Mouse (Mus musculus) thymus, postnatal 10 days (tissue): Measurements from ENCODE around the gene Tsen2.

Experiments
- DNase-seq, 2 experiments: peaks; one replicate each; pipeline ENCODE4 v3.0.0; 2021; ENCODE audit warnings: low spot score in 2 of 2

Tsen2 gene

DNA sequence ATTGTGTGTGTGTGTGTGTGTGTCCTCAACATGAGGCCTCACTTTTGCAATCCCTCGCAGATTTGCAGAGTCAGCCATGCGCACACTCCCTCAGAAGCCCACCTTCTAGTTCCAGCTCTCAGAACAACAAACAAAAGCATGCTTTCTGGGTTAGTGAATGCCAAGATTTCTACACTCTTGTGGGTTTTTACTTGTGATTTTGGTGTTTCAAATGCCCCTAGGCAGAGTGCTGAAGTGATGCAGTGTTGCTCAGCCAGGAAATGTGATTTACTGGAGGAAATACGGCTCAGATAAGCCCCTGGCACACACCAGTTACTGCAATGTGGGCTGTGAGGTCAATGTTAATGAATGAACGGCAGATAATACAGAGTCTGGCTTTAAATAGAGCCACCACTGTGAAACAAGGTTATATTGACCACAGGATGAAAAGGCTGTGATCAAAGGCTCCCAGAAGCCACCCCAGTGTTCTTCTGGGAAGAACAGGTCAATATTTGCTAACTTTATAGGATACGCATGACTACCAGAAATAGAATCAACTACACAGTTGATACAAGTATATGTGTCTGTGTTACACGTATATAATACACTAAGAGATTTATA, 2.7 kb upstream of the Tsen2 start:
- no peak for DNase-seq

DNA sequence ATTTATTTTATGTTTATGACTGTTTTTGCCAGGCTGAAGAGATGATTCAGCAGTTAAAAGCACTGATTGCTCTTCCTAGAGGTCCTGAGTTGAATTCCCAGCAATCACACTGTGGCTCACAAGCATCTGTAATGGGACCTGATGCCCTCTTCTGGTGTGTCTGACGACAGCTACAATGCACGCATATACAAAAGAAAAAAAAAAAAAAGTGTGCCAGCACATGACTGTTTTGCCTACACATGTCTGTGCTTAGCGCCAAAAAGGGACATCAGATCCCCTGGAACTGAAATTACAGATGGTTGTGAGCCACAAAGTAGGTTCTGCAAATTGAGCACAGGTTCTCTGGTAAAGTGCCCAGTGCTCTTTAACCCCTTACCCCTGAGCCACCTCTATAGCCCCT, 2.1 kb upstream of the Tsen2 start:
- no peak for DNase-seq

DNA sequence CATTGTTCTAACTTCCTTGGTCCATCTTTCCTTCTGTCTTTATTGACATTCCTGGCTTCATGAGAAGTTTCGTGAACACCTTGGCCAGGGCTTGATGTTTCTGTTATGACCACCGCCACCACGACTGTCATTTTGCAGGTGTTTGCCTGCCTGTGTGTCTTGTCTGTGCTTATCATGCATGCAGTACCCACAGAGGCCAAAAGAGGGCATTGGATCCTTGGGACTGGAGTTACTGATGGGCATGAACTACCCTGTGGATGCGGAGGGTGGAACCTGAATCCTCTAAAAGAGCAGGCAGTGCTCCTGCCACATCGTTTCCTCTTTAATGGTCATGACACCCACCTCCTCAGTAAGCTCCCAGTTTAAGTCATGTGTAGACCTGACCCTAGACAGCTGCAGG, 1.8 kb downstream of the Tsen2 start:
- peak; percentile 37 to 58 for DNase-seq

DNA sequence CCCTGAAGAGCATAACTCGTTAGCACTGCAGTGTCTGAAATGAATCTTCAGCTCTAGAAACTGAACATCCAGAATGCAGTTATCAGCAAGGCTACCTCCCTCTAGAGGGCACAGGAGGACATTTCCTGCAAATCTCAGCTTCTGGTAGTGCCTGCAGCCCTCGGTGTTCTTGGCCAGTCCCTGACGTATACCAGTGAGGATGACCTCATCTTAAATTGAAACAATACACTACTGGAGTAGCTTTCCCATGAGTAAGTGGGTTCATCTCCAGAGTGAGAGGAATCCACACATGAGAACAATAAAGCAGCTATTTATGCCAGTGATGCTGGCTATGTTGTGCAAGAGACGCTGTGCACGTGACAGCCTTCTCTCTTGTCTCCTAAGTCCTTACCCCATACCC, 11.0 kb downstream of the Tsen2 start:
- no peak for DNase-seq

DNA sequence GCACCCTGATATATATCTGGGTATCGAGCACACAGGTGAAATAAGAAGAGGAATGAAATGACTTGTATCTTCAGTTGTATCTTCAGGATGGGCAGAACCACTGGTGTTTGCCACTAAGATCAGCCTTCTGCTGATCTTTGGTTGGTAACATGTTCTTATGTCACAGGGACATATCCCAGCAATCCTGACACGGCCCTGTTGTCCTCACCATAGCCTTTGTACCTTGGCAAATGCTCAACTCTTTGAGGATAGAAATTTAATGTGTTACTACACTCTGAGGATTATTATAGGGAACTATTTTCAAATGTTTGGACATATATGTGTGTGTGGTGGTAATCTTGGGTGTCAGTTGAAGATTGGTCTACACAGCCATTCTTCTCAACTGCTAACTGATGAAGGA, 13.7 kb downstream of the Tsen2 start:
- DNase-seq, result no peak

DNA sequence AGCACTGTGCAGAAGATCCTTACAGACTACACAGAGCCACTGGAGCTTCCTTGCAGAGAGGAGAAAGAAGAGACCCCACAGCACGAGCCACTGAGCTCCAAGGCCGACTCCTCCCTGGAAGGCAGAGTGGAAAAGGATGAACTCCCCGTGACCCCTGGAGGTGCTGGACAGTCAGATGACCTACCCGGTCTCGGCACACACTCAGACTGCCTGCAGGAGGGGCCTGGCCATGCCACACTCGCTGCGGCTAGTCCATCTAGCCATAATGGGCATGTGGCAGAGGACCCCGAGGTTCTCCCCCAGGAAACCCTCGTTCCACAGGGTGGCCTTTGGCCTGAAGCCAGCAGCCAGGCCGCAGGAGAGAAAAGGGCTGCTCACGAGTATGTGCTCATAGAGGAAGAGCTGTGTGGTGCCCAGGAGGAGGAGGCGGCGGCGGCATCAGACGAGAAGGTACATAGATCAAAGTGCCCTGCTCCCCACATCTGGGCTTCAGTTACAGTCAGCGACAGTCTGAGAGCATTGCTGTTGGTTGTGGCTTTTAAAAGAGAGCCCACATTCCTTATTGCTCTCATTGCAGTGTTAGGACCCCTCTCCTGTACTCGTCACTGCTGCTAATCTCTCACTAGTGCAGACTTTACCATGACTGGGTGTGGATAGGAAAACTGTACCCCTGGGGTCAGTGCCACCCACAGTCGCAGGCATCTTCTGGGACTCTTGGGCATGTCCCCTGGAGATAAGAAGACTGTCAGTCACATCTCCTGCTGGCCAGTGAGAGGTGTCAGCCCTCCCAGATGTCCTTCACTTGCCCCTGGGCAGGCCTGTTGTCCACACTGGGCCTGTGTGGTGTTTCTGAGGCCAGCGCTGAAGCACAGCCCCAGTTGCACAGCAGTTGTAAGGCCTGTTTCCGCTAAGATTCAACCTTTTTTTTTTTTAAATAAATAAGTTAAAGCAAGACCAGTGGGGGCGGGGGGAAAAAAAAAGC, 15.5 kb downstream of the Tsen2 start:
- DNase-seq, result peak; percentile 57 to 63

DNA sequence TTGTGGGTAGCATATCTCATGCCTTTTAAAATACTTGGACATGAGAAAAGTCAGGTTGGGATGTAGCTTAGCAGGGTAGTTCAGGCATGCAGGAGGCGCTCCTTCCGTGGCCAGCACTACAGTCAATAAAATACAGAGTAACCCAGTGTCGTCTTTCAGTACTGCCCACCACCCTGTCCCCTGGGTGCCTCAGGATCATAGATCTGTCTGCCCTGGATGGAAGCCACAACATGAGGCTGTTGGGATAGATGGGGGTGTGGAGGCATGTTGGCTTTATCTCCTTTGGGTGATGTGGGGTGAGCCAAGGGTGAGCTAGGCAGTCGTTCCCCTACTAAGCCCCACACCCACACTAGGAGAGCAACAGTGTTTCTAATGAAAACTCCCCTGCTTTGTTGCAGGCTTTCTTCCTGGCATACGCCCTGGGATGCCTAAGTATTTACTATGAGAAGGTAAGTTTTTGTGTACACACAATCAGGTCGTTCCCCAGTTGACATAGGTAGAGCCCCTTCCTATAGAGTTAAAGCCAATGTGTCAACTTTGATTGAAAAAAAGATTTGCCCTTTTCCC, 21.1 kb downstream of the Tsen2 start:
- no peak for DNase-seq

DNA sequence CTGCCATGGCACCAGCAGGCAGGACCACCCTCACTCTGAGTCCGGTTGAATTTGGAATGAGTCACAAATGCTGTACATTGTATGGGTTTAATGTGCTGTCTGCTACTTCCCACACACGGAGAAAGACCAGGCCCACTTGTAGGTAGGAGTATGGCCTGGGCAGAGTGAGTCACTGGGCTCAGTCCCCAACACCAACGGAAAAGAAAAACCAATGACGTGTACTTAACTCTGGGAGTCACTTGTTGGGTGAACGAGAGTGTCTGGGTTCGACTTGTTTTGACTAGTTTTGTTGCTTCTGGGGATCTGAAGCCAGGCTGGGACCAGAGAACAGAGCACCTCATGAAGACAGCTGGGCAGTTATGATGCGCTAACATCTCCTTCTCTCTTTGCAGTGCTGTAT, 29.7 kb downstream of the Tsen2 start:
- DNase-seq, result no peak

DNA sequence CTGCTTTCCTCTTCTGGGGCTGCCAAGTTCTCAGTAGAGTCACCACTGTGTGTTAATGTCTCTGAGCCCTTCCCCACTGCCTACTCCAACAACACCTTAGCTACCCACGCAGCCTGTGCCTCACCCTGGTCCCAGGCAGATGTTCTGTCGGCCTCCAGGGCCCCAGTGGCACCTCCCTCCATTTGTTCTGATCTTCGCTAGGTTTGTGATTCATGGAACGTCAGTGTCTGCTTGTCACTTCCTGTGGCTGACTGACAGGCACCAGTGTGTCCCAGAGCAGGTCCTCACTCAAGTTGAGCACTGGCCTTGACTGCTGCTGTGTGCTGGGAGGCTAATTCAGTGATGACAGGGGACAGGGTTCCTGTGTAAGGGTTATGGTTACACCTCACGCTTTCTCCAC, 32.9 kb downstream of the Tsen2 start:
- DNase-seq, result no peak

DNA sequence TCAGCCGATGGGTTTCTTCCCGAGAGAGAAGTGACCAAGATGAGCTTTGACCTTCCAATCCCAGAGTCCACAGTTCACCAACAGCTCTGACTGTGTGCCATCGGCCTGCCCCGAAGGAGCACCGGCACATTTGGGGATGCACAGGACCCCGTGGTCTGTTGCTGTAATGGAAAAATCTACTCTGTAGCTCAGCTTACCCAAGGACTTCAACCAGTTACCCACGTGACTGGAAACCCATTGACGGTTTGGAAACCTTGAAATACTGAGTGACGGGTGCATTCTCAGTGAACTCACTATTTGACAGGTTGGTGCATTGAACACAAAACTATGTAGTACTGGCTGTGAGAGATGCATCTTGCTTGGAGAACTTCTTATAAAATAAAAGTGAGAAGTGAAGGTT, 33.5 kb downstream of the Tsen2 start:
- no peak for DNase-seq

DNA sequence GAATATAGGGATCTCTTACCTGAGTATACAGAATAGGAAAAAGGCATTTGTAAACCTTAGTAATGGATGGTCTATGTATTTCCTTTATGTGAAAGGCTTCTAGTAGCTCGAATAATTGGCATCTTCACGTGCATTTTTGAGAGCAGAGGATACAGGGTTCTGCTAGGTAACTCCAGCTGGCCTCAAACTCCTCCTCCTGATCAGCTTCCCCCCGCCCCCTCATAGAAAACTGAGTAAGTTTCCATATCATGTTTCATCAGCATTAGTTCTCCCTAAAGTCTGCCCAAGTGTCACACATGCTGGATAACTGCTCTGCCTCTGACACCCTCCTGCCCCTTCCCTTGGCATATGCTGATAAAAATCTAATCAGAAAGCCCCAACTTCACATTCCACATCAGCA, 36.3 kb downstream of the Tsen2 start:
- no peak for DNase-seq

DNA sequence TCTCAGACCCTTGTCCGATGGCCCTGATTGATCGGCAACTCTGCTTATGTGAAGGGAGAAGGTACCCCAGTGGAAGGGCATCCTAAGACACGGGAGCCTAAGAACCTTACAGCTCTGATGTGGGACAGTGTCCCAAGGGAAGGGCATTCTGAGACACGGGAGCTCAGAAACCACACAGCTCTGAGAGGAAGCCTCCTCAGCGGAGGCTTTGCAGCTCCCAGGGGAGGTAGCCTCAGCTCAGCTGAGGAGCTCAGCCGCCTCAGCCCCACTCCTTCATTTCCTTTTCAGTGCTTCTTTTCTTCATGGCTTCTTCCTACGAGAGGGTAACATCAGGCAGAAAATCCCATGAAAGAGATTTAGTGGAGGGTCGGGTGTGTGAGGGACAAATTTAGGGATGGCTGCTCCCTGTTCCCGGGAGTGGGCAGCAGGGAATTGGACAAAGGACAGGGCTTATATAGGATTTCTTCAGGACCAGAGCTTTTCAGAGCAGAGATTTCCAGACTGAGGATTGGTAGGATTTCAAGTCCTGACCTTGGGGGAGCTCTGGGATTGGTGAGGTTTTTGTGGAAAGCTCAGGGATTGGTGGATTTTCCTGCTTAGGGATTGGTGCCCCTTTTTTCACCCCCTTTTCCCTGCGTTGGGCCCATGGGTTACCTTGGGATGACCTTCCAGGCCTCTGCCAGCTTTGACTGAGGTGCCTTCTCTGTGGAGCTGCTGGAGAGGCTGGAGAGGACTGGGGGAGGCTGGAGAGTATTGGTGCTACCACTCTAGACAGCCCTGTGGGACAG, 38.1 kb downstream of the Tsen2 start:
- no peak for DNase-seq

DNA sequence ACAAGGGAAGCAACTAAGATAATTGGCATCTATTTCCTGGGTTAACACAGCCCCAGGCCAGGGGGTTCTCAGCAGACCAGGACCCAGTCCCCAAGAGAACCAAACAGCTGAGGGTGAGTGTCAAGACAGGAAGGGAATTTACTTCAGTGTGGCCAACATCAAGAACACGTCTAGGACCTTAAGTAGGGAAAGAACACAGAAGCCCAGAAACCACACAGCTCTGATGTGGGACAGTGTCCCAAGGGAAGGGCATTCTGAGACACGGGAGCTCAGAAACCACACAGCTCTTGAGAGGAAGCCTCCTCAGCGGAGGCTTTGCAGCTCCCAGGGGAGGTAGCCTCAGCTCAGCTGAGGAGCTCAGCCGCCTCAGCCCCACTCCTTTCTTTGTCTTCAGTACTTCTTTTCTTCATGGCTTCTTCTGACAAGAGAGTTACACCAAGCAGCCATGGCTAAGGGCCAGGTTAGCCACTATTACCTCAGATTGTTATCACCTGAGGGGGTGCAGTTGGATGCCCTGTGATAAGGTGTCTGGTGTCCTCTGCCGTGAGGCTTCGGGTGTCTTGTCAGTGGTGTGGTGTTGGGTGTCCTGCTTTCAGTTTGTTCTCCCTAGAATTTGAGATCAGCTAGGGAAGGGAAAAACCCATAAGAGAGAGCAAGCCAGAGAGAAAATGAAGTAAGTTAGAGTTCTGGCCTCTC, 39.1 kb downstream of the Tsen2 start:
- no peak for DNase-seq

DNA sequence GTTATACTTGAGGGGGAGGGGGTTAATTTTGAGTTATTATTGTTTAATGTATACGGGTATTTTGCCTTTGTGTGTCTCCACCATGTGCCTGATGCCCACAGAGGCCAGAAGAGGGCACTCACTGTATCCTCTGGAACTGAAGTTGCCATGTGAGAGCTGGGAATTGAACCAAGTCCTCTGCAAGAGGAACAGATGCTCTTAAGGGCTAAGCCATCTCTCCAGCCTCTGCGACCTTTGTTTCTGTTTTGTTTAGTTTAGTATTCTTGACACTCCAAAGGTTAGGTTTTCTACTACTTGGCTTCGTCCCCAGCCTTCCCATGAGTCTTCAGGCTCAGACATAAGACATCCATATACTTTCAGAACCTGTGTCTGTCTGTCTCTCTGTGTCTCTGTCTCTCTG, 39.7 kb downstream of the Tsen2 start:
- no peak for DNase-seq

DNA sequence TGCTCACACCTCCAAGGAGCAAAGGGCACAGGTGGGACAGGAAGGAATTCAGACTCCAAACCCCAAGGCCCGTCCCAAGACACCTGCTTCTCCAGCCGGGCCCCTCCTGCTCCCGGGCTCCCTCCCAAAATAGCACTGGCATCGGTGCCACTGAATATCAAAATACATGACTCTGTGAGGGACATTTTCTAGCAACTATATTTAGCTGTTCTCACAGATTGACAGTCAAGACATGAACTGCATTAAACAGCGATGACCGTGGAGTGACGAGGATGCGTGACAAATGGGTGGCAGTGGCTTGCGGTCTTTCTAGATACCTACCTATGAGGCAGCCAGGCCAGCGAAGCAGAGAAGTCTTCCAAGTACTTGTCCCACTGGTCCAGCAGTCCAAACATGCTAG, 41.9 kb downstream of the Tsen2 start:
- no peak for DNase-seq

DNA sequence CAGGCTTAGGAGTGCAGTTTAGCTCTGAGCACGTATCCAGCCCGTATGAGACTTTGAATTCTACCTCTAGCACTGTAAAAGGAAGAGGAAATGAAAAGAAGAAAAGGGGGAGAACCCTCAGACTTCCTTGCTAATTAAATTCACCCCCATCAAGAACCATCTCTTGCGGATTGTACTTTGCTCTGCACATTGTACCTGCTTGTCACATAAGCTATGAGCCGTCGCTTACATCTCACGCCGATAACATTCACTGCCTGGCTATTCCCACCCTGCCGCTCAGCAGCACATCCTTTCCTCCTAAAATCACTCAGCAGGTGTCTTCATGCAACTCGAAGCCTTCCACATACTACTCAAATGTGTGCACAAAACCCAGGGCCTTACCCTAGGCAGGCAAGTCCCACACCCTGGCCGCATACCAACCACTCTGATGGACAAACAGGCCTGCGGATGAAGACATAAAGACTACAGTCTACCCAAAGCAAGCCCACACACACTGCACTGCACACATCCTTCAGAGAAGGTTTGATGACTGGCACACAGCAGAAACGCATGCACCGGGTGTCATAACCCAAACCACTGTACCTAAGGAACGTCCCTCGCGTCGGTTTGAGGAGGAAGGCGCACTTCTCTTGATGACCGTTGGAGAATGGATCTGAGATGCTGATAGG, 47.4 kb downstream of the Tsen2 start:
- no peak for DNase-seq

DNA sequence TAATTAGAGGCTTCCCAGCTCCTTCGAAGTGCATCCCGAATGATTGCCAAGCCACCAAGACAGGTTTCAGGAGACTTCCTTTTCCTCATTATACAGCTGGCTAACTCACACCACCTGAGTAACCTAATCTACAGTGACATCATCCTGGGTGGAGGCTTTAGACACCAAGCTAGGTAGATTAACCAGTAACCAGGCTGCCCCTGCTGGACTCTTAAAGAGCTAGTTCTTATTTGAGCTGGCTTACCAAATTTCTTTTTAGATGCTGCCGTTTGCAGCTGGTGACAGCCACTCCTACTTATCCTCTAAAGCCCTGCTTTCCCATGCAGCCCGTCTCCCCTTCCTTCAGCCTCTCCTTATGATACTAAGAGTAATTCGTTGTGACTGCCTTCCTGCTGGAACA, 48.0 kb downstream of the Tsen2 start, which contains the start of gene Mkrn2os:
TSS of gene Mkrn2os (minus strand) at position 119 of the 400 bp plus-strand sequence.
- no peak for DNase-seq

DNA sequence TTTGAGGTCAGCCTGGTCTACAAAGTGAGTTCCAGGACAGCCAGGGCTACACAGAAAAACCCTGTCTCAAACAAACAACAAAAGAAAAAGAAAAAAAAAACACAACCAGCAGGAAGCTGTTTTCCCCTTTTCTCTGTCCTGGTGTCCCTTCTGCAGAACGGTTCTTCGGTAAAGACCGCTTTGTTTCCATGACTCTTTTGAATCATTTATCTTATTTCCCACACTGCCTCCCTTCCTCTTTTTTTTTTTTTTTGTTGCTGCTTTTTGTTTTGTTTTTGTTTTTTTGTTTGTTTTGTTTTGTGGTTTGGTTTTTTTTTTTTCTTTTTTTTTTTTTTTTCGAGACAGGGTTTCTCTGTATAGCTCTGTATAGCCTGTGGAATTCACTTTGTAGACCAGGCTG, 48.8 kb downstream of the Tsen2 start:
- DNase-seq, result no peak

DNA sequence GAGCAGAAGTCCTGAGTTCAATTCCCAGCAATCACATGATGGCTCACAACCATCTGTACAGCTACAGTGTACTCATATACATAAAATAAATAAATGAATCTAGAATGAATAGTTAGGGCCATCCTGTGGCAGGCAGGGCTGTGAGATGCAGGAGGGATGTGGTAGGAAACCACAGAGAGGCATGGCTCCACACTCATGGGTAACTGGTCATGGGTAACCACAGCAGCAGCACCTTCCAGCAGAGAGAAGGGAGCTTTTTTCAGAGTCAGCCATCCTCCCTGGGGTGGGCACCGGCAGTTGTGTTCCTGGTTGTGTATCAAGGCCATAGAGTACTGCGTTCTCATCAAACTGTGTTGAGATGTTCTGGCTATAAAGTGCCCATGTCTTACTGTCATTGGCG, 50.0 kb downstream of the Tsen2 start:
- peak; percentile 21 to 24 for DNase-seq

DNA sequence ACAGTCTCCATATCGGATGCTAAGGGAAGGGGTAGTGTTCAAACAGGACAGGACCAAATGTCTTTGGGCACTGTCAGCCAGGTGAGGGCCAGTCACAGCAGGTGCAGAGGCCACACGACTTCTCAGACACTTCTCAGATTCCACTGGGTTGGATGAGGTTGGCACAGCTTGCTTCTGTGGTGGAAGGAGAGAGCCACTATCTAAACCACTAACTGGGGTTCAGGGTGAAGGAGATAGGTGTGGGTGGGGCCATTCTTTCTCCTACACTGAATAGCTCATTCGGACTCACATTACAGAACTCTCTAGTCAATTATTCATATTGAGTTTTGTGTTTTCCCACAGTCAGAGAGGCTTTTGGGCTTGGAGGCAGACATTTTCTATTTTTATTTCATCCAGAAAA, 51.2 kb downstream of the Tsen2 start:
- DNase-seq, result no peak

DNA sequence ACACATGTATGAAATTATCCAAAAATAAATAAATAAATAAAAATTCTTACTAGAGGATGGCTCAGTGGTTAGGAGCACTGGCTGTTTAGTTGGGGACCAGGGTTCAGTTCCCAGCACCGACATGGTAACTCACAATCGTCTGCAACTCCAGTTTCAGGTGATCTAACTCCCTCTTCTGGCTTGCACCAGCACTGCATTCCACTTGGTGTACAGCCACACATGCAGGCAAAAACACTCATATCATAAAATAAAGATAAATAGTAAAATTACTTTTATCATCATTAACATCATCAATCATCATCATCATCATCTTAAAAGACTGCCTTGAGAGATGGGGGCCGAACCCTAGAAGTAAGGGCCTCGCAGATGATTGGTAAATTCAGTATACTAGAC, 56.9 kb downstream of the Tsen2 start:
- peak in 1 of 2 experiments; percentile 46 for DNase-seq
